Mouse (Mus musculus): ENCODE data around the gene Prpf6.

DNA sequence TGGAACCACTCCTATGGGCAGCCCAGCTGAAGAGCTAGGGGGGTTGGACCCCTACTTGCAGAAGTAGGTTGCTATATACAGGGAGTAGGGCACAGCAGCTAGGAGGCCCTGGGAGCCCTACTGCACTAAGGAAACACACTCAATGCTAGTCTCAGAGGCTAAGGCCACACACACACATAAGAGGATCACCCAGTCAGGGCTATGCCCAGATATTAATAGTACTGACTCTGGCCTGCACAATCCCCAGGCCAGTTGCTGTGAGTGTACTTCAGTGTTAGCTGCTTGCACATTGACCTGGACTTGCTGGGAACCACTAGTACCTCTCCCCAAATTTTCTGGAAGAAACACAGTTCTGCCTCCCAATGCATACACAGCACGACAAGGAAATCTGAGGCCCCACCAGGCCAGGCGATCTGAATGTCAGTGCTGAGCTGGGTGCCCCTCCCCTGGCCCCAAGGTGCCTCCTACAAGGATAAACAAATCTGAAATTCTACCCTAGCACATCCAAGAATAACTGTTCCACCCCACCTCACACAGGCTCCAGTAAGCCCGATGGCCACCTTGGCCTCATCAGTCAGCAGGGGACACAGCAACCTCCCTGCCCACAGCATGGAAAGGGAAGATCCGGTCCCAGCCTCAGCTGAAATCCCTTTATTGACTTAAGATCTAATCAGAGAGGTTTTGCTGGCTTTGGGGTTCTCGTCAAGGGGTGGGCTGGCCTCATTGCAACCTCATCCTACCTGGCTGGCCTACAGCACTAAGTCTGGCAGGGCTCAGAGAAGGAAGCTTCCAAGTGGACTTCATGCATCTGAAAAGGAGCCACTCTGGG lies 12.7 kb upstream of the Prpf6 start:
- TF ChIP-seq EP300 (IDR thresholded peaks at IDR 0.05) (no peak), CTCF (IDR thresholded peaks at IDR 0.05) (no peak)

All from lung, postnatal 0 days (tissue).